Mouse (Mus musculus) midbrain, embryonic 14.5 days (tissue): Measurements from ENCODE around the gene Polr2h. TPM values are rescaled to one million over a fixed set of nuclear protein-coding genes. Genes with fewer than 3 reads are reported as not detected.
A peak's percentile ranks its signal among the peaks of the same experiment; 100 is the strongest.

ENCODE experiments used
- ATAC-seq: fragments of 200-750 bp; cut with Nextera tagmentation; 2 replicates; pipeline ENCODE4 v1.8.0; 2017; ENCODE audit warnings: moderate number of reproducible peaks, moderate library complexity; ENCODE audit not compliant: low FRiP score, low TSS enrichment
- DNase-seq: peaks from one replicate; pipeline ENCODE4 v3.0.0-alpha.2; 2015
- H3K27ac ChIP-seq: fragments of 300-500 bp; sonication (generic); replicated peaks from 2 replicates; pipeline ENCODE4 v1.5.1; 2014; ENCODE audit warnings: mild to moderate bottlenecking, low read depth, low read length, moderate library complexity
- H3K27me3 ChIP-seq: fragments of 300-500 bp; sonication (generic); 2 replicates; pipeline ENCODE4 v1.6.1; 2014; ENCODE audit warnings: low read length, control low read depth, mixed read lengths; ENCODE audit not compliant: control insufficient read depth, insufficient read depth
- H3K36me3 ChIP-seq: fragments of 300-500 bp; sonication (generic); 2 replicates; pipeline ENCODE4 v1.6.1; 2014; ENCODE audit warnings: low read length, control low read depth; ENCODE audit not compliant: control insufficient read depth, insufficient read depth
- H3K4me1 ChIP-seq: fragments of 300-500 bp; sonication (generic); 2 replicates; pipeline ENCODE4 v1.6.1; 2014; ENCODE audit warnings: mild to moderate bottlenecking, antibody characterized with exemption, low read length, control low read depth; ENCODE audit not compliant: control insufficient read depth, insufficient read depth
- H3K4me2 ChIP-seq: fragments of 300-500 bp; sonication (generic); 2 replicates; pipeline ENCODE4 v1.6.1; 2014; ENCODE audit warnings: mild to moderate bottlenecking, low read length, moderate library complexity
- H3K4me3 ChIP-seq: fragments of 300-500 bp; sonication (generic); replicated peaks from 2 replicates; pipeline ENCODE4 v1.5.1; 2014; ENCODE audit warnings: low read depth, low read length
- H3K9ac ChIP-seq: fragments of 300-500 bp; sonication (generic); replicated peaks from 2 replicates; pipeline ENCODE4 v1.6.1; 2014; ENCODE audit warnings: mild to moderate bottlenecking, low read length, moderate library complexity
- H3K9me3 ChIP-seq: fragments of 300-500 bp; sonication (generic); 2 replicates; pipeline ENCODE4 v1.6.1; 2016; ENCODE audit warnings: low read length, control low read depth, mixed read lengths; ENCODE audit not compliant: control insufficient read depth
- WGBS: fragments of 180-500 bp; shearing (Covaris S2); extraction: QIAGEN DNeasy Blood & Tissue Kit; methylation state at CpG from one replicate; pipeline ENCODE4 v1.1.7; 2014; 5-methylcytosine and 5-hydroxymethylcytosine counted together
- polyA plus RNA-seq: library from polyadenylated mRNA; unstranded; fragments of >200 nt; fragmentation: Nextera tagmentation; extraction: Ambion mirVana; gene quantifications from 2 replicates; pipeline ENCODE4 v1.2.1, GENCODE M21; 2014

Polr2h gene
- polyA plus RNA-seq, 1 experiment from 2014 or later: 89.6 TPM

GRCm38 (mm10) chr16:20714307-20715080 lies 3.0 kb upstream of the Polr2h start:
- WGBS: 11% methylated on average over 11 of the region's 11 CpGs
- Histone ChIP-seq H3K4me2 (peak overlapping the region; percentile 94), H3K36me3 (peaks cover 37% of the 10 kb centered on the region), H3K4me3 (peak overlapping the region; percentile 66), H3K27me3 (no peaks in the 10 kb centered on the region), H3K9ac (peak overlapping the region; percentile 78; the same call in 1 of the 2 replicates), H3K4me1 (peaks cover 31% of the 10 kb centered on the region), H3K27ac (no peak overlapping the region), H3K9me3 (no peaks in the 10 kb centered on the region)
- no peak for ATAC-seq
- DNase-seq: no peak

GRCm38 (mm10) chr16:20715161-20715560 lies 2.3 kb upstream of the Polr2h start:
- no peaks in the 10 kb centered on the region for H3K9me3 ChIP-seq
- peaks cover 31% of the 10 kb centered on the region for H3K4me1 ChIP-seq
- H3K27ac ChIP-seq: no peak overlapping the region; the same call in 1 of the 2 replicates
- peak overlapping the region; percentile 78 for H3K9ac ChIP-seq
- DNase-seq (no peak), ATAC-seq (no peak)
- peak overlapping the region; percentile 66 for H3K4me3 ChIP-seq
- peaks cover 34% of the 10 kb centered on the region for H3K36me3 ChIP-seq
- WGBS: 54% methylated on average over 2 of the region's 2 CpGs
- H3K27me3 ChIP-seq: no peaks in the 10 kb centered on the region
- H3K4me2 ChIP-seq: peak overlapping the region; percentile 94

- peaks cover 34% of the 10 kb centered on the region for H3K36me3 ChIP-seq
- peaks cover 31% of the 10 kb centered on the region for H3K4me1 ChIP-seq
- H3K27ac ChIP-seq: peak overlapping the region; percentile 89
- DNase-seq (no peak), ATAC-seq (no peak)
- H3K27me3 ChIP-seq: no peaks in the 10 kb centered on the region
- H3K4me3 ChIP-seq: peak overlapping the region; percentile 66
- peak overlapping the region; percentile 94 for H3K4me2 ChIP-seq
- no peaks in the 10 kb centered on the region for H3K9me3 ChIP-seq
- 0% methylated on average over 12 of the region's 12 CpGs for WGBS
- peak overlapping the region; percentile 78 for H3K9ac ChIP-seq
These were observed 1.9 kb upstream of the Polr2h start for GRCm38 (mm10) chr16:20715566-20715965.

- DNase-seq: peak; percentile 92
- H3K4me2 ChIP-seq: peak overlapping the region; percentile 94
- peaks cover 34% of the 10 kb centered on the region for H3K36me3 ChIP-seq
- H3K9ac ChIP-seq: peak overlapping the region; percentile 78
- no peaks in the 10 kb centered on the region for H3K9me3 ChIP-seq
- peak overlapping the region; percentile 89 for H3K27ac ChIP-seq
- ATAC-seq: peak; percentile 85
- peaks cover 31% of the 10 kb centered on the region for H3K4me1 ChIP-seq
- H3K27me3 ChIP-seq: no peaks in the 10 kb centered on the region
- WGBS: 1% methylated on average over 68 of the region's 68 CpGs
- H3K4me3 ChIP-seq: peak overlapping the region; percentile 66
These were observed 1.3 kb upstream of the Polr2h start for GRCm38 (mm10) chr16:20715976-20716840.

- H3K4me3 ChIP-seq: peak overlapping the region; percentile 66
- 0% methylated on average over 8 of the region's 8 CpGs for WGBS
- peaks cover 31% of the 10 kb centered on the region for H3K4me1 ChIP-seq
- peak overlapping the region; percentile 78 for H3K9ac ChIP-seq
- ATAC-seq (no peak; the same call in 1 of the 2 replicates), DNase-seq (no peak)
- H3K4me2 ChIP-seq: peak overlapping the region; percentile 94
- H3K27me3 ChIP-seq: no peaks in the 10 kb centered on the region
- peak overlapping the region; percentile 89 for H3K27ac ChIP-seq
- H3K9me3 ChIP-seq: no peaks in the 10 kb centered on the region
- peaks cover 34% of the 10 kb centered on the region for H3K36me3 ChIP-seq
These were observed 654 bp upstream of the Polr2h start for GRCm38 (mm10) chr16:20716841-20717180.

- Histone ChIP-seq H3K4me3 (peak overlapping the region; percentile 66), H3K9me3 (no peaks in the 10 kb centered on the region), H3K27me3 (no peaks in the 10 kb centered on the region), H3K36me3 (peaks cover 27% of the 10 kb centered on the region), H3K27ac (peak overlapping the region; percentile 89; the same call in 1 of the 2 replicates), H3K4me2 (peak overlapping the region; percentile 94), H3K9ac (peak overlapping the region; percentile 78), H3K4me1 (peaks cover 31% of the 10 kb centered on the region)
- ATAC-seq (no peak), DNase-seq (no peak)
- 4% methylated on average over 18 of the region's 18 CpGs for WGBS
These were observed 659 bp downstream of the Polr2h start for GRCm38 (mm10) chr16:20717978-20718670.

- peaks cover 25% of the 10 kb centered on the region for H3K36me3 ChIP-seq
- no peak overlapping the region for H3K4me3 ChIP-seq
- no peaks in the 10 kb centered on the region for H3K9me3 ChIP-seq
- H3K27me3 ChIP-seq: no peaks in the 10 kb centered on the region
- no peak for DNase-seq
- H3K27ac ChIP-seq: no peak overlapping the region
- no peak for ATAC-seq
- no peak overlapping the region for H3K9ac ChIP-seq
- no peak overlapping the region for H3K4me2 ChIP-seq
- WGBS: 89% methylated on average over 10 of the region's 10 CpGs
- peaks cover 9% of the 10 kb centered on the region for H3K4me1 ChIP-seq
These were observed 4.3 kb downstream of the Polr2h start for GRCm38 (mm10) chr16:20721808-20722207.

GRCm38 (mm10) chr16:20722736-20723135 lies 5.3 kb downstream of the Polr2h start:
- H3K27ac ChIP-seq: no peak overlapping the region
- H3K9ac ChIP-seq: no peak overlapping the region
- H3K27me3 ChIP-seq: no peaks in the 10 kb centered on the region
- WGBS: 94% methylated on average over 4 of the region's 4 CpGs
- H3K9me3 ChIP-seq: no peaks in the 10 kb centered on the region
- no peak for DNase-seq
- no peak overlapping the region for H3K4me3 ChIP-seq
- H3K36me3 ChIP-seq: peaks cover 25% of the 10 kb centered on the region
- no peak for ATAC-seq
- no peak overlapping the region for H3K4me2 ChIP-seq
- H3K4me1 ChIP-seq: peaks cover 6% of the 10 kb centered on the region
